Mouse (Mus musculus) CH12.LX (cell line): ENCODE data around the gene P3h3. TPM values are rescaled to one million over a fixed set of nuclear protein-coding genes. Genes with fewer than 3 reads are reported as not detected.

Source experiments
- DNase-seq: peaks from one replicate; pipeline ENCODE4 v3.0.0-alpha.2; 2013; ENCODE audit errors: extremely low read depth
- H3K27ac ChIP-seq: 2 replicates; pipeline ENCODE4 v1.5.1; 2012; ENCODE audit warnings: low read depth, mild to moderate bottlenecking, control low read depth, moderate library complexity; ENCODE audit not compliant: insufficient read depth
- H3K27me3 ChIP-seq: replicated peaks from 2 replicates; pipeline ENCODE3; 2012; ENCODE audit warnings: inconsistent platforms
- H3K36me3 ChIP-seq, 2 experiments: replicated peaks in 1 of 2; 2 replicates each; pipeline versions ENCODE3 to v1.6.1; 2012; ENCODE audit warnings: inconsistent platforms in 1 of 2, low read length in 1 of 2, mild to moderate bottlenecking in 1 of 2, mixed read lengths in 1 of 2, moderate library complexity in 1 of 2; ENCODE audit not compliant: control insufficient read depth in 1 of 2, insufficient read depth in 1 of 2
- H3K4me1 ChIP-seq, 2 experiments: 2 replicates each; pipeline ENCODE4 v1.6.1; 2012; ENCODE audit warnings: inconsistent platforms in 1 of 2, moderate library complexity in 1 of 2; ENCODE audit not compliant: insufficient read depth in 2 of 2, control insufficient read depth in 1 of 2
- H3K4me2 ChIP-seq: 2 replicates; pipeline ENCODE4 v1.6.1; 2012; ENCODE audit warnings: low read depth, mild to moderate bottlenecking, control low read depth; ENCODE audit not compliant: poor library complexity, insufficient read depth, severe bottlenecking
- H3K4me3 ChIP-seq, 3 experiments: fragments of 150-350 bp in 1 of 3; sonication (generic) in 1 of 3; replicated peaks in 1 of 3; 2 replicates each; pipeline versions ENCODE3 to v1.5.1; 2011 to 2012; ENCODE audit warnings: low read depth in 2 of 3, low read length in 2 of 3, mild to moderate bottlenecking in 2 of 3, moderate library complexity in 2 of 3, control low read depth in 1 of 3, improper control_type of control experiment in 1 of 3, inconsistent platforms in 1 of 3, mixed read lengths in 1 of 3; ENCODE audit not compliant: poor library complexity in 1 of 3
- H3K79me2 ChIP-seq: replicated peaks from 2 replicates; pipeline ENCODE4 v1.6.1; 2012; ENCODE audit warnings: mild to moderate bottlenecking, moderate library complexity; ENCODE audit not compliant: control insufficient read depth, poor library complexity, insufficient read depth, severe bottlenecking; ENCODE audit errors: extremely low read depth
- H3K9ac ChIP-seq: 2 replicates; pipeline ENCODE4 v1.6.1; 2012; ENCODE audit warnings: low read depth, mild to moderate bottlenecking, control low read depth, moderate library complexity; ENCODE audit not compliant: insufficient read depth
- H3K9me3 ChIP-seq: replicated peaks from 2 replicates; pipeline ENCODE3; 2012; ENCODE audit warnings: low read length, inconsistent platforms, mixed read lengths
- BHLHE40 ChIP-seq: IDR thresholded peaks from 2 replicates; pipeline ENCODE4 v1.6.1; 2011; ENCODE audit warnings: mild to moderate bottlenecking, low read depth, low read length, improper control_type of control experiment
- CHD1 ChIP-seq: IDR thresholded peaks from 2 replicates; pipeline ENCODE4 v1.6.1; 2012; ENCODE audit warnings: low read depth, low read length, improper control_type of control experiment, inconsistent platforms
- CHD2 ChIP-seq: IDR thresholded peaks from 2 replicates; pipeline ENCODE4 v1.6.1; 2011; ENCODE audit warnings: low read length, improper control_type of control experiment
- ELF1 ChIP-seq: IDR thresholded peaks from 2 replicates; pipeline ENCODE4 v1.6.1; 2014; ENCODE audit warnings: low read depth, mild to moderate bottlenecking, inconsistent platforms, low read length, improper control_type of control experiment
- ETS1 ChIP-seq: conservative IDR thresholded peaks from 2 replicates; pipeline ENCODE4 v1.6.1; 2012; ENCODE audit warnings: low read depth, mild to moderate bottlenecking, inconsistent platforms, low read length, improper control_type of control experiment, moderate library complexity
- GABPA ChIP-seq: IDR thresholded peaks from 2 replicates; pipeline ENCODE4 v1.6.1; 2012; ENCODE audit warnings: low read depth, low read length, improper control_type of control experiment, inconsistent platforms; ENCODE audit not compliant: insufficient replicate concordance
- HCFC1 ChIP-seq: IDR thresholded peaks from 2 replicates; pipeline ENCODE4 v1.6.1; 2012; ENCODE audit warnings: low read depth, mild to moderate bottlenecking, inconsistent platforms, low read length, improper control_type of control experiment
- JUN ChIP-seq: IDR thresholded peaks from 2 replicates; pipeline ENCODE4 v1.6.1; 2011; ENCODE audit warnings: low read depth, mild to moderate bottlenecking, low read length, improper control_type of control experiment, moderate library complexity; ENCODE audit not compliant: insufficient read depth
- KAT2A ChIP-seq: IDR thresholded peaks from 2 replicates; pipeline ENCODE4 v1.6.1; 2012; ENCODE audit warnings: low read length, improper control_type of control experiment, inconsistent platforms; ENCODE audit not compliant: insufficient replicate concordance
- MAX ChIP-seq: IDR thresholded peaks from 2 replicates; pipeline ENCODE4 v1.6.1; 2011; ENCODE audit warnings: low read length, improper control_type of control experiment
- MAZ ChIP-seq: IDR thresholded peaks from 2 replicates; pipeline ENCODE4 v1.6.1; 2012; ENCODE audit warnings: low read depth, mild to moderate bottlenecking, inconsistent platforms, low read length, improper control_type of control experiment, moderate library complexity
- MEF2A ChIP-seq: IDR thresholded peaks from 2 replicates; pipeline ENCODE4 v1.6.1; 2014; ENCODE audit warnings: low read depth, mild to moderate bottlenecking, inconsistent platforms, low read length, improper control_type of control experiment, borderline replicate concordance
- MXI1 ChIP-seq: IDR thresholded peaks from 2 replicates; pipeline ENCODE4 v1.6.1; 2011; ENCODE audit warnings: mild to moderate bottlenecking, low read depth, low read length, improper control_type of control experiment
- MYC ChIP-seq: IDR thresholded peaks from 2 replicates; pipeline ENCODE4 v1.6.1; 2011; ENCODE audit warnings: low read depth, mild to moderate bottlenecking, improper control_type of control experiment, low read length
- NELFE ChIP-seq: IDR thresholded peaks from 2 replicates; pipeline ENCODE4 v1.6.1; 2011; ENCODE audit warnings: low read depth, low read length, improper control_type of control experiment
- NRF1 ChIP-seq: IDR thresholded peaks from 2 replicates; pipeline ENCODE4 v1.6.1; 2014; ENCODE audit warnings: low read depth, mild to moderate bottlenecking, inconsistent platforms, low read length, improper control_type of control experiment, moderate library complexity
- POLR2A ChIP-seq: IDR thresholded peaks from 2 replicates; pipeline ENCODE4 v1.6.1; 2011; ENCODE audit warnings: low read depth, mild to moderate bottlenecking, improper control_type of control experiment, low read length
- POLR2AphosphoS2 ChIP-seq: IDR thresholded peaks from 2 replicates; pipeline ENCODE4 v1.6.1; 2011; ENCODE audit warnings: low read depth, low read length, improper control_type of control experiment
- SIN3A ChIP-seq: IDR thresholded peaks from 2 replicates; pipeline ENCODE4 v1.6.1; 2012; ENCODE audit warnings: low read length, improper control_type of control experiment, inconsistent platforms
- TBP ChIP-seq: conservative IDR thresholded peaks from 2 replicates; pipeline ENCODE4 v1.6.1; 2011; ENCODE audit warnings: low read depth, low read length, improper control_type of control experiment
- TCF12 ChIP-seq: IDR thresholded peaks from 2 replicates; pipeline ENCODE4 v1.6.1; 2014; ENCODE audit warnings: low read depth, mild to moderate bottlenecking, inconsistent platforms, low read length, improper control_type of control experiment
- USF1 ChIP-seq: IDR thresholded peaks from 2 replicates; pipeline ENCODE4 v1.6.1; 2014; ENCODE audit warnings: low read depth, mild to moderate bottlenecking, inconsistent platforms, low read length, improper control_type of control experiment
- ZC3H11A ChIP-seq: IDR thresholded peaks from 2 replicates; pipeline ENCODE4 v1.6.1; 2012; ENCODE audit warnings: low read depth, mild to moderate bottlenecking, inconsistent platforms, low read length, improper control_type of control experiment
- ZKSCAN1 ChIP-seq: IDR thresholded peaks from 2 replicates; pipeline ENCODE4 v1.6.1; 2012; ENCODE audit warnings: low read depth, inconsistent platforms, low read length, improper control_type of control experiment, borderline replicate concordance
- ZMIZ1 ChIP-seq: IDR thresholded peaks from 2 replicates; pipeline ENCODE4 v1.6.1; 2012; ENCODE audit warnings: low read depth, mild to moderate bottlenecking, inconsistent platforms, low read length, improper control_type of control experiment
- dilution Hi-C: fragments of 300-500 bp; cut with MboI; formaldehyde crosslinking; loops from 2 replicates; pipeline ENCODE4 v1.14.3; 2020; ENCODE audit warnings: low sequenced_read_pairs; ENCODE audit not compliant: extremely low pct_unique_long_range_greater_than_20kb, extremely low pct_ligation_motif_present
- in situ Hi-C: fragments of 300-500 bp; cut with MboI; formaldehyde crosslinking; loops from 3 replicates; pipeline ENCODE4 v1.14.3; 2019; ENCODE audit warnings: low sequenced_read_pairs, low pct_ligation_motif_present, low pct_unique_long_range_greater_than_20kb, mixed read lengths
- polyA plus RNA-seq: library from polyadenylated mRNA; unstranded; fragments of >175 nt; gene quantifications from 2 replicates; pipeline ENCODE4 v1.2.1, GENCODE M21; 2012; ENCODE audit warnings: low read depth; ENCODE audit not compliant: insufficient read length
- total RNA-seq, 2 experiments: library from RNA; depleted of rRNA; stranded (reverse); fragments of 300-350 nt in 1 of 2; fragments of >200 nt in 1 of 2; gene quantifications; 2 replicates each; pipeline ENCODE4 v1.2.3; 2012 to 2014

The P3h3 gene
- total and polyA plus RNA-seq, 3 experiments: 0.31 to 0.34 TPM; not detected in 1

GRCm38 (mm10) chr6:124828868-124829798 lies 28.4 kb downstream of the P3h3 start, which contains the start of the genes Usp5 and Cdca3:
Gene Usp5, minus strand, starts transcription at chr6:124829484.
Gene Cdca3, plus strand, starts transcription at chr6:124829547.
- in situ Hi-C loops (no loop called here), dilution Hi-C loops (no loop called here)
- Histone ChIP-seq H3K79me2 (peaks cover 32% of the 10 kb centered on the region), H3K27me3 (no peaks in the 10 kb centered on the region), H3K4me3 (peak within 1 kb of the TSS; percentile 88 to 94 (median 90)), H3K4me2 (peak within 1 kb of the TSS; percentile 90), H3K4me1 (peaks cover 3 to 43% of the 10 kb centered on the region in 2 experiments), H3K36me3 (peaks cover 49 to 65% of the 10 kb centered on the region in 2 experiments), H3K9ac (peak within 1 kb of the TSS; percentile 94), H3K9me3 (no peaks in the 10 kb centered on the region), H3K27ac (peak within 1 kb of the TSS; percentile 87)
- TF ChIP-seq MEF2A: no peak; the same call in 1 of the 2 replicates
- peak; percentile 31 for TF ChIP-seq SIN3A
- no peak for TF ChIP-seq ZC3H11A
- no peak for TF ChIP-seq CHD1
- peak; percentile 62; the same call in 1 of the 2 replicates for TF ChIP-seq TCF12
- peak; percentile 94 for TF ChIP-seq ELF1
- peak; percentile 74 for TF ChIP-seq POLR2A
- TF ChIP-seq POLR2AphosphoS2: peak; percentile 79; the same call in 1 of the 2 replicates
- TF ChIP-seq TBP: peak; percentile 75; the same call in 1 of the 2 replicates
- TF ChIP-seq CHD2: peak; percentile 96
- no peak for TF ChIP-seq ZKSCAN1
- TF ChIP-seq NRF1: peak; percentile 94
- no peak for TF ChIP-seq ETS1
- TF ChIP-seq MAZ: peak; percentile 81
- TF ChIP-seq BHLHE40: no peak; the same call in 1 of the 2 replicates
- 0 out of 2 replicates have a peak, but pooled peaks have one; percentile 8 for TF ChIP-seq USF1
- peak; percentile 95 for TF ChIP-seq MYC
- TF ChIP-seq MXI1: peak; percentile 80
- peak; percentile 62 for TF ChIP-seq ZMIZ1
- peak; percentile 75 for TF ChIP-seq NELFE
- TF ChIP-seq HCFC1: peak; percentile 95
- TF ChIP-seq KAT2A: peak; percentile 100
- peak; percentile 45; the same call in 1 of the 2 replicates for TF ChIP-seq MAX
- peak; percentile 94; the same call in 1 of the 2 replicates for TF ChIP-seq GABPA
- TF ChIP-seq JUN: no peak
- peak; percentile 99 for DNase-seq
